Mouse (Mus musculus): ENCODE results near the gene Pigx.
"Not testable (repeated sequence)": the region's sequence is repeated elsewhere in the genome, so short reads cannot be mapped to it uniquely, and the experiment has no call there.

The Pigx gene

DNA sequence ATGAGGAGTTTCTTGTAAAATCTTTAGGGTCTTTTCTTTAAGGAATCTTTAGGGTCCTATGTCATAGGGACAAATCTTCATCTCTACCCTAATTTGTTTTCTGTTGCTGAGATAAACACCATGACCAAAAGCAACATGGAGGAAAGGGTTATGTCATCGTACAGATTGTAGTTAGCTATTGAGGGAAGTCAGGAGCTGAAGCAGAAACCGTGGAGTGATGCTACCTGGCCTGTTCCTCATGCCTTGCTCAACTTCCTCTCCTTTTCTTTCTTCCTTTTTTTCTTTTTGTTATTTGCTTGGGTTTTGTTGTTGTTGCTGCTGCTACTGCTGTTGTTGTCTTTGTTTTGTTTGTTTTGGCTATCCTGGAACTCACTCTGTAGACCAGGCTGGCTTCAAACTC is 9.0 kb upstream of the Pigx start:
- no peak for DNase-seq (ENCODE audit: low spot score)

DNA sequence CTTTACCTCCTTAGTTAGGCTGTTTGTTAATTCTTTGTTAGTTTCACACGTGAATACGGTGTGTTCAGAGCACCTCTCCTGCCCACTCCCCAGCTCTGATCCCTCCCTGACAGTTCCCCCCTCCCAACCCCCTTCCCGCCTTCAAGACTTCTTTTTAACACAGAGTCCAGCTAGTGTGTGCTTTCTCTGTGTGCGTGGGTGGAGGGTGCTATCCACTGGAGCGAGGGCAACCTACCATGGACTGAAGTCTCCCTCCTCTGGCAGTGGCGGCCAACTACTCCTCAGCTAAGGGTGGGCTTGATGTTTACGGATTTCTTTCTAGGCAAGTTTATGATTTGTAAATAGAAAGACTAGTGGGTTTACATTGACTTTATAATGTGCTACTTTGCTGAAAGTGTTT is 8.6 kb upstream of the Pigx start:
- DNase-seq (ENCODE audit: low spot score) = no peak

DNA sequence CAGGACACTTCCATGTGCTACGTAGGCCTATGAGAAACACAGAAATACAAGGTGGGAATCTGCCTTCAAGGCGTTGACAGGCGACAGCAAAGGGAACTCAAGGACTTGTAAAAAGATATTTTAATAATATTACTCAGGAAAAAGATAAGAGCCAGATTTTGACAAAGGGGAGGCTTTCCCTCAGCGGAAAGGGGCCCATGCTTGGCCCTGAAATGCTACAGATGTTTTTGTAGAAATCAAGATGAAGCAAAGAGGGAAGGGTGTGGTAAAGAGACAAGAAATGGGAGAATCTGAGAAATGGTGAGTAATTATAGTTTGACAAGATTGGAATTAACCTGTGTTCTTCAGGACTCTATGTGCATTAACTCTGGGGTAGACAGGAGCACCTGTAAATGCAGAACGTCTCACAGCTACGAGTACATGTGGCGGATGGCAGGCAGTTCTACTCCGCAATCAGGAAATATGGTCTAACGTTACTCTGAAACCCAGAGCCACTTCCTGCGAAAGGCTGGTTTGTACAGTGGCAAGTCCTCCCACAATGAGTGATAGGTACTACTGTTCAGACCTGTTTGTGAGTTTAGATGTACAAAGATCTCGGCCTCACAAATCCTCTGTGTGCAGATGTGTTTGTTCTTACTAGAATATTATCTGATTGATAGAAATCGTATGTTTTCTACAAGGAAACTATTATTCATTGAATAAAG is 8.0 kb upstream of the Pigx start:
- DNase-seq (ENCODE audit: low spot score) = no peak

DNA sequence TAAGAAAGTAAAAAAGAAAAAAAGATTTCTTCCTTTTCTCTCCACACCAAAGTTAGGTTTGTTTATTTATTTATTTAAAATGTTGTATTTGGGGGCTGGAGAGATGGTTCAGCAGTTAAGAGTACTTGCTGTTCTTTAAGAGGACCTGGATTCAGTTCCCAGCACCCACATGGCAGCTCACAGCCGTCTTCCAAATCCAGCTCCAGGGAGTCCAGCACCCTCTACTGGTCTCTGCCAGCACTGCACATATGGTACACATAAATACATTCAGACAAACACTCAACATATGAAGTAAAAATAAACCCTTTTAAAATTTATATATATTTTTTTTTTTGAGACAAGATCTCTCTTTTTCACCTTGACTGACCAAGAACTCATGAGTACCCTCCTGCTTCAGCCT is 6.2 kb upstream of the Pigx start:
- no peak for DNase-seq (ENCODE audit: low spot score)

DNA sequence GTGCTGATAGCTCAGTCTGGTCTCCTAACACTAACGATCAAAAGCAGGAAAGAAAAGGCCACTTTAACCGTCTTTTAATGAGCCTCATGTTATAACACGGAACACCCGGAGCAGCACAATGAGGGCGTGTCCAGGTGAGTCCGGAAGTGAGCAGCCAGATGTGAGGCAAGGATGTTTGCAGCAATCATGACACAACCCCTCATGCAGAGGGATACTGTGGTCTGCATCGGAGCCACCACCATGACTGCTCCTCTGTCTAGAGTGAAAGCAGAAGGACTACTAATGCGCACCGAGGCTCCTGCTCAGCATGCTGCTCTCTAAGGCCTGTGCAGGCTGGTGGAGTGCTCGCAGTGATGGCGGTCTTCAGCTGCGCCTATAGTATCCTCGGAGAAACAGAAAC is 2.8 kb upstream of the Pigx start:
- no peak for DNase-seq (ENCODE audit: low spot score)

DNA sequence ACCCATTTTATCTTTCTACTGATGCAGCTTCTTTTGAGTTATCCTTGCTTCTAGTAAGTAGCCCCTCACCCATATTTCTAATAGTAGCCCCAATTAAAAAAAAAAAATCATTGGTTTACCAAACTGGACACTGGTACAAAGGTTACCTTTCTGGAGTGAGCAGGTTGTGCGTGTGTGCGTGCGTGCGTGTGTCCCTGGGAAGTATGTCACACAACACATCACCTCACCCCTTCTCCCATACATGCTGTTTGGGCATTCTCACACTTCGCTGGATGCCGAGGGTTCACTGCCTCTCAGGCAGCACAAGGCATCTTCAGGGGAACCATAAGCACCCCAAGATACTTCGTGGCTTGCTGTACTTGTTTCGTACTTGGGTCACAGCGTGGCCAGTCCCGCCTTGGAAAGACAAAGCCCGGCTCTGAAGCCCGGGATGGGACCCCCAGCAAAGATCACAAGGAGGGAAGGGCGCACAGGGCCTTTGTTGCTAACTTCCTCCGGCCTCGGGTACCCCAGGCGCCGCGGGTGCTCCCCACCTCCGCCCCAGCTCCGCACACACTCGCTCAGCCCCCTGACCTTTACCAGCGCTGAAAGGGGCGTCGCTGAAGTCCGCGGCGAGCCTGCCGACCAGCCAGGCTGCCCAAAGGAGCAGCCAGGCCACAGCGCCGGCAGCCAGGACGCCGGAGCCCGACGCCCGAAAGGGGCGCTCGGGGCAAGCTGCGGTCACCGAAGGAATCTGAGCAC is 473 bp downstream of the Pigx start:
- no peak for DNase-seq (ENCODE audit: low spot score)

DNA sequence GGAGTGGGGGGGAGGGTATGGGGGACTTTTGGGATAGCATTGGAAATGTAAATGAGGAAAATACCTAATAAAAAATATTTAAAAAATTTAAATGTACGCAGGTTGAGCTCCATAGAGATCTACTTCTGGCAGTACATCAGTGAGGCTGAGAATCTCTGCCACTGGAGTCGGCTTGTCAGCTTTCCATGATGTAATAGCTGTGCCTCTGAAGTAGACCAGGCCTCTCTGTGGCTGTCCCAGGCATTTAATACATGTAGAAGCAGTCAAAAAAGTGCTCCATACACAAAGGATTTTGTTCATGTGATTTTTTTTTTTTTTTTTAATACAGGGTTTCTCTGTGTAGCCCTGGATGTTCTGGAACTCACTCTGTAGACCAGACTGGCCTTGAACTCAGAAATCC is 1.8 kb downstream of the Pigx start:
- DNase-seq (ENCODE audit: low spot score) = not testable (repeated sequence)

DNA sequence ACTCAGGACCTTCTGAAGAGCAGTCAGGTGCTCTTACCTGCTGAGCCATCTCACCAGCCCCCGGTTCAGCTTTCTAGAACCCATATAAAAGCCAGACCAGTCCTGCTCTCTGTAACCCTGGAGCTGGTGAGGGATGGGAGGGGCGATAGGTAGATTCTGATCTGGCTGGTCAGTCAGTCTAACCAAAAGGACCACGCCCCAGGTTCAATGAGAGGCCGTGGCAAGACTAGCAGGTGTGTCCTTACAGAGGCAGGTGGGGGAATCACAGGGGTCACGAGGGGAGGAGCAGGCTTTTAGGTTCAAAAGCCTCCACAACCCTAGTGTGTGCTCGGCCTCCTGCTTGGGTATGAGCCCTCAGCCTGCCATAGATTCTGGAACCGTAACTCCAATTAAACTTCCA is 8.1 kb downstream of the Pigx start:
- DNase-seq (ENCODE audit: low spot score) = no peak

DNA sequence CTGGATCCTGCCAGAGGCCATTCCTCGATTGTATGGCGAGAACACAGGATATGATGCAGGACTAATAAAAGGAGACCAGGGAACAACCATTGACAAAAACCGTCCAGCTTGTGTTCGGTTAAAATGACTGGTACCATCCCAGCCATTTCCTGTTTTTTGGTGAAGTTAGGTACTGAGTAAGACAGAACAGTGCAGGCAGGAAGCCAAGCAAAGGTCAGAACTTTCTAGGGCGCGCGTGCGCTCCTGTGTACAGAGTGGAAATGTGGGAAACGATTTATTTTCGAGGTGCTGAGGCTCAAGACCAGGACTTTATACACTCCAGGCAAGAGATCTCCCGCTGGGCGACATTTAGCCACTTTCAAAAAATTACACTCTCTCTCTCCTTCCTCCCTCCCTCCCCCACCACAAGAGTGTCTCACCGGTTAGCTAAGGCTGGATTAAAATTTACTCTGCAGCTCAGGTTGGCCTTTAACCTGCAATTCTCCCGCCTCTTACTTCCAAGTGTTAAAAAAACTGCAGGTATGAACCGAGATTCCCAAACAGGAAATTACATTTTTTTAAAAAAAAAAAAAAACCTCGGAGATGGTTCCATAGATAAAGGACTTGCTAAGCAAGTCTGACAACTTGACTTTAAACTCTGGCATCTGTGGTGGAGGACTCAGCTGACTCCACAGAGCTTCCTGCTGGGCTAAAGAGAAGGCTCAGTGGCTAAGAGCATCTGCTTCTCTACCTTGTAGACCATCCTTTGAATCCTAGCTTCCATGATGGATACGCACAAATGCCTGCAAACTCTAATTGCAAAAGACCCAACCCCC is 11.7 kb downstream of the Pigx start:
- peak; percentile 63 for DNase-seq (ENCODE audit: low spot score)

DNA sequence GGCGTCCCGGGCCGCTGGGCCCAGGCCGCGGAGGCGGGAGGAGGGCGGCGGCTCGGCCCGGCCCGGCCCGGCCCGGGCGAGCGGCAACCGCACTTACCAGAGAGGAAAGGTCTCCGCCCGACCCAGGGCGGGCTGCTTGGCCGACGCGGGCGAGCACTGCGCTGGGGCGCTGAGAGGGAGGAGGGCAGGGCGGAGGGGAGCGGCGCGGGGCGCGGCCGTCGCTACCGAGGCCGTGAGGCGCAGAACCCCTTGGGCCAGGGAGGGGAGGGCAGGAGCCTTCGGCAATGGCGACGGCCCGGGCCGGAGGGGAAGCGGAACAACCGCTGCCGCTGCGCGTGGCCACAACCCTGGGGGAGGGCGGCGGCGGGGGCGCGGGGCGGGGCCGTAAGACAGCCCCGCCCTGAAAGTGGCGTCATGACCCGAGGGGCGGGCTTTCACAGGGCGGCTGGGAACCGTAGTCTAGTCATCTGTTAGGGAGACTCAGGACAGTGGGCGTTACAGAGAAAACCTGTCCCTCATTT is 20.5 kb downstream of the Pigx start, which contains the start of gene Pak2:
Pak2 (minus strand) TSS at position 352 of the 521 bp plus-strand sequence.
- peak; percentile 87 for DNase-seq (ENCODE audit: low spot score)

DNA sequence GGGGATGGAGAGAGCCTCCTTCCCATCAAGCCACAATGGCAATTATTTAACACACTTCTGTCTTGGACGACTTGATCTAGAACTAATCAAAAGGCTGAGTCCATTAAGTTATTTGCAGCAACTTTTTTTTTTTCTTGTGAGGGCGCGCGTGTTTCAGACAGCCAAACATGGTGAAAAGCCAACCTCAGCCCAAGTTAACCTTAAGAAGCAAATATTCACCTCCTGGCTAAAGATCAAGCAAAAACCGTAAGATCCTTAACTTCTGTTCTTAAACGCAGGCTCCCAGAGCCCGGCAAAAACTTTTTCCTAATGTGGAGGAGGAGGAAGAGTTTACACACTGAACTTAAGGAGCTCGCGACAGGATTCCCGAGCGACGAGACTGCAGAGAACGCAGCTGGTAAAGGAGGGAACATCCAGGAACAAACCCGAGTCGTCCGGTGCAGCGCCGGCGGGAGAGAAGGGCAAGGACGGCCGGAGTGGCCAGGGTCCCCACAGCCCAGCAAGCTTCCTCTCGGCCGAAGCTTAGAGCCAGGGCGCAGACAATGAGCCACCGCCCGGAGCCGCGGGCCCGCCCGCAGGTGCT is 21.0 kb downstream of the Pigx start:
- DNase-seq (ENCODE audit: low spot score) = peak; percentile 37

DNA sequence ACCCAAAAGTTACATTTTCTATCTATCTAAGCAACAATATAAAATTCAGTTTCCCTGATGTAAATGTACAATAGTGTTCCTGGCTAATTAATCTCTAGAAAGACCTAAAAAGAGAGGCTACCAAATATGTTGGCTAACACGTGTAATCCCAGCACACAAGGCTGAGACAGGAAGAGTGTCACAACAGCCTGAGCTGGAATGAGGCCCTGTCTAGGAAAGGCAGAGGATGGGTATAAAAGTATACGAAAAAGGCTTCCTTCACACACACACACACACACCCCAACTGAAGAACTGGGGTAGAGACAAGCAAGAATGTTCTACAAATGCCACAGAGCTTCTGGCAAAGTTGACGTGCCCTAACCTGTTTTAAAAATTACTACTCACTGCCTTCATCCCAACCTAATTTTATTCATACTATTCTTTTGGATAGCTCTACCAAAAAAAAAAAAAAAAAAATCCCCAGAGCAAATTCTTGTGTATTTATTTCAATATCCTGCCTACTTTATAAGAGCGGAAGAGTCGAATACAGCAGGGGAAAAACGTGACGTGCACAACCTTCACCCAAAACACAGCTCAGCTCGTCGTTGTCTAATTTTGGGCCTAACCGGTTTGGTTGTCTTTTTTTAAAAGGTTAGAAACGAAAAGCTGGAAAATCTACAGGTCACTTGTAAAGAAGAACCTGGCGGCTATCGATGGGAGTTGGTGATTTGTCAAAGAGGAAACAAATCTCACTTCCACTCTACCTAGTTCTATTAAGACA is 21.7 kb downstream of the Pigx start:
- DNase-seq (ENCODE audit: low spot score) = no peak

DNA sequence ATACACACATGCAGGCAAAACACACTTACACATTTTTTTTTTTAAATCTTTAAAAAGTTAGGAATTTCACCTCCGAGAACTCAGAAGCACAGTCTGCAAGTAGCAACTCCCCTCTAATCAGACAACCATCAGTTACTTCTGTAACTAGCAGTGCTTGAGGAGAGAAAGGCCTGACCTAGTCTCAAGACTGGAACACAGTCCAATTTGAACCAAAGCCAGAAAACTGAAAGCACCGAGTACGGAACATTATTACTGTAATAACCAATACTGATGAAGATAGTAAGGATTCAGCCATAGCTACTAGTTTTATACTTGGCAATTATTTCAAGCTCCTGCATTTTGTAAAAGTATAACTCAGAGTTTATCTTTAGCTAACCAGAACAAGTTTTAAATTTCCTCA is 23.1 kb downstream of the Pigx start:
- DNase-seq (ENCODE audit: low spot score) = no peak

DNA sequence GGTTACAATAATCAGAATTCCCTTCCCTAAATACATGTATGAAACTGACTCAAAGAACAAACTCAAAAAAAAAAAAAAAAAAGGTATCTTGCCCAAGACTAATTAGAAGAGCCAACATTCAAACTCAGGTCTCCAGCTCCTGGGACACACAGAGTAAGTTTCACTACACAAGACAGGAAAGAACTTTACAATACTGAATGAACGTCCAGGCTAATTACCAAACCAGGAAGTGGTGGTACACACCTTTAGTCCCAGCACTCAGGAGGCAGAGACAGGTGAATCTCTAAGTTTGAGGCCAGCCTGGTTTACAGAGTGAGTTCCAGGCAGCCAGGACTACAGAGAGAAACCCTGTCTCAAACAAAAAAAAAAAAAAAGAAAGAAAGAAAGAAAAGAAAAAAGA is 23.8 kb downstream of the Pigx start:
- no peak for DNase-seq (ENCODE audit: low spot score)

DNA sequence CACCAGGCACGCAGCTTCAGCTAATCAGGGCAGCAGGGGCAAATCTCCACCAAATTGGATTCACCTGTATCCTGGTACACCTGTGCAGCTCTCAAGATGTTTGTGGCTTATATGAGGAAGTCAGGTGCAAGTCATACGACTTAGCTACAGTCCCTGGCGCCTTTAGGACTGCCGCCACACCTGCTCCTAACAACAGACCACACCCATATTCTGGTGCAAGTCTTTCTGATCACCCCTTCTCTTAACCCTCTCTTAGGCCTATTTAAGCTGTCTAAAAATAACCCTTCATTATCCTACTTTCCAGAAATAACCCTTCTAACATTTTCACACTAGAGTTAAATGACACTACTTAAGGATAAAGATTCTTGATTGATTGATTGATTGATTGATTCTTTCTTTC is 29.5 kb downstream of the Pigx start:
- DNase-seq (ENCODE audit: low spot score) = not testable (repeated sequence)

DNA sequence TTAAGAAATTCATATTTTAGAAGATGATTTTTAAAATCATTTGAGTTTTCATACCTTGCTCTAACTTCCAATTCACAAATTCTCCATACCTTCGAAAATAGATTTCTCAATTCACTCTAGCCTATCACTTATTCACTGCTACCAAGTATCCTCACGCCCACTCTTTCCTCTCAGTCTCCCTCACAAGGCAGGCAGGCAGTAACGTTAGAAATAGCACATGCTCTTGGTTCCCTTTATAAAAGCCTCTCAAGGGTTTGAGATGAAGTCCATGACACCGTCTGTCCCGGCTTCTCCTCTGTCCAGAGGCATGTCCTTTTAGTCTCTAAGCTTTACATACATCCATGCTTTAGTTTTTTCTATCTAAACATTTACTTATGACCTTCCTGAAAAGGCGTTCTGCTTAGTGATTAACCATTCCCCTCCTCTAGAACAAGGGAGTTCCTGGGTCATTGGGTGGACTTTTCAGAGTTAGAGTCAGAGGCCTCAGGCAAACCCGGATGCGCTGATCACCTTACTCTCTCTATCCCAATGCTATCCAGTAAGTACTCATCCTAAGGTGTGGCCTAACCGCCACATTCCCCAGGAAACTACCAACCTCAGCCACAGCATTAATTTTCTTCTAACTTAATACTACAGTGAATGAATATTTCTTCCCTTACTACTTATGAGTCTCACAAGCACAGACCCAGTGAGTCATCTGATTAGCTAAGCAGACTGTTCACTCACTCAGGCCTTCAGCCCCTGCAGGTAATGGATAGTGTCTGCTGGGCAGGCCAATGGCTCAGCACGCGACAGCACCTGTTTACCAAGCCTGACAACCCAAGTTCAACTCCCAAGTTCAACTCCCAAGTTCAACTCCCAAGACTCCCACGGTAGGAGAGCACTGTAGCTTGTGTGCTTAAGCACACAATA is 30.9 kb downstream of the Pigx start:
- DNase-seq (ENCODE audit: low spot score) = no peak

DNA sequence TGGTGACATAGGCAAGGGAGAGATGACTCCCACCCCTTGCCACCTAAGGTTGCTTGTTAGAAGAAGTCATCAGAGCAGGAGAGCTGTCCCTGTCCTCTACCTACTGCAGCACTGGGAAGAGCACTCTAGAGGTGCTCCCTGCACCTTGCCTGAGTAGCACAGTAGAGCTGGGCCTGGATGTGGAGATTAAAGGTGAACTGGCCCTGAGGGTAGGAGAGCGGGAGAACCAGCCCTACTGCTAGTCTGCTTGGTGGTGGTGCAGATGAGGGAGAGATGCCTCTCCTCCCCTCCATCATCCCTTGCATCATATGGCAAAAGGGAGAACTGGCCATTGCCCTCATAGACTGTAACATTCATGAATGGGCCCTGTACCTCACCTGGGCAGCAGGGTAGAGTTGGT is 32.6 kb downstream of the Pigx start:
- DNase-seq (ENCODE audit: low spot score) = no peak

DNA sequence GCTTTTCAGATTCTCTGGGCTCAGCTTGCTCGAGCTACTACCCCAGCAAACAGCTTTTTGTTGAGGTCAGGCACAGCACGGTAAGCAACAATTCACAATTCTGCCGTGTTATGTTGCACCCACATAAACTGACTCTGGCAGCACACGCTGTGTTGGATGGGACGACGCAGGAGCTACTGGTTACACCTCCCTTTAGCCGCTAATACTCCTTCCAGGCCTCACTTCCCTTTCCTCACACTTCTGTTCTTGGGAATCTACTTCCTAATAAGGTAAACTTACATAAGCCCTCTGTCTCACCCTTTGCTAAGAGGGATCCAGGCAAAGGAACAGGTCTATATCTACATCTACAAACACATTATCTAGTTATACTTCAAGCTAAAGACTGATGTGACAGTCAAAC is 35.6 kb downstream of the Pigx start:
- DNase-seq (ENCODE audit: low spot score) = no peak

DNA sequence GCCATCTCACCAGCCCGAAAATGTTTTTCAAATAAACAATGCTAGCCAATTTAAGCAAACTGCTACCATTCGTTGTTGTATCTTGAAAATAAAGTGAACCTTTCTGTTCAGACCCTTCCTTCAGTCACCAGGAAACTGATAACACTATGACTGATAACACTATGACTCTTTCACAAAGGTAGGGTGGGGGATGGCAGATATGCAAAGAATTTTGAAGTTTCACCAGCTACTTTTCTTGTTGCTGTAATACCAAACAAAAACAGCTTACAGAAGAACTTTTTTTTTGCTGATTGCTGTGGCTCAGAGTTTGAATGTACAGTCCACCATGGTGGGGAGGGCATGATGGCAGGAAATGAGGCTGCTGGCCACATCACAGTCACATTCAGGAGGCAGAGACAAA is 37.3 kb downstream of the Pigx start:
- DNase-seq (ENCODE audit: low spot score) = no peak

DNA sequence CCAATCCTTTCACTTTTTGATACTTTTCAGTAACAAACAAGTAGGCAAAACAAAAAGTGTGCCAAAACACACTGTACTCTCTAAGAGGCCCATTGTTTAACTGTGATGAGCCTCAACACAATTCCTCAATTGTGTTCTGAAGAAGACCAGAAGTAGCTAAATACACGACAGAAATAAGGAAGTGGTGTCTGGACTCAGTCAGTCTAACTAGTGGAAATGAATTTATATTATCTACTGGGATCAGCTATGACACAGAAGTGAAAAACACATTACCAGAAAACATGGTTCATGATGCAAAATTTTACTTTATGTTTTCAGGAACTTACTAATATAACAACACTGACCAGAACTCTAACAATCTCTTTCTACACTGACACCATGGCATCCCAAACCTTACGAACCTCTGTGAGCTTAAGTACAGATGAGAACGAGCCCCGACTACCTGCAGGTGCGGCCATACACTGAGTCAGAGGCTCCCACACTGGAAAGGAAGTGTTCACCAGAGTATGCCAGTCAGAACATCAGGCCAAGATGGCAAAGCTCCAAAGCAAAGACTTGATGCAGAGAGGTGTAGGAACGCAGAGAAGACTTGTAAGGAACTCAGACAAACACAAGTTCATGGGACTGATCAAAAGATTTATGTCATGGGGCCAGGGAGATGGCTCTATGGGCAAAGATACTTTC is 39.6 kb downstream of the Pigx start:
- DNase-seq (ENCODE audit: low spot score) = peak; percentile 61

Measured in urinary bladder, postnatal 14 days (tissue).